Mouse (Mus musculus): Measurements from ENCODE around the gene Arih2. TPM values are rescaled to one million over a fixed set of nuclear protein-coding genes. Genes with fewer than 3 reads are reported as not detected.
"Not testable (repeated sequence)": the region's sequence is repeated elsewhere in the genome, so short reads cannot be mapped to it uniquely, and the experiment has no call there.

The Arih2 gene
- polyA plus RNA-seq, 1 experiment from 2014 or later, result 59.2 TPM

DNA sequence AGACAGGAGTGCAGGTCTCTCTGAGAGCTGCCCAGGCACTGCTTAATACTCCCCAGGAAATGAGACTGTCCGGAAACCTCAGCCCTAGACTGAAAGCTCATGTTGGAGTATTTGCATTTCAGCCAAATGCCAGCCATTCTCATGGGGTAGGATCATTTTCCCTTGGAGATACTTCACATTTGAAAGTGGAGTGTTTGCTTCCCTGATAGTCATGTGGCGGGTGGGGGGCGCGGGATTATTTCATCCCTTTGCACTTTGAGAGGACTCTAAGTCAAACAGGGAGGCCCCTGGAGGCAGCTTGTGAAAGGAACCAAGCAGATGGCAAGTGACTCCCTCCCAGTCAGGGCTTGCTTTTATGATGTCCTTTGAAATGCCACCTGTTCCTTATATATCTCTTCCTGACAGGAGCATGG, 37.3 kb upstream of the Arih2 start:
- H3K9me3 ChIP-seq (replicated peaks), result no peaks in the 10 kb centered on the region
- peaks cover 14% of the 10 kb centered on the region for H3K4me1 ChIP-seq
- 35% methylated on average over 4 of the region's 4 CpGs for WGBS
- 0 out of 2 replicates have a peak overlapping the region, but pooled peaks have one; percentile 32 for H3K27ac ChIP-seq
- no peak for DNase-seq (ENCODE audit: low spot score)
- peaks cover 29% of the 10 kb centered on the region for H3K36me3 ChIP-seq
- no peak overlapping the region for H3K4me3 ChIP-seq
- peaks cover 9% of the 10 kb centered on the region for H3K27me3 ChIP-seq (ENCODE audit: low read depth, poor library complexity, severe bottlenecking)

DNA sequence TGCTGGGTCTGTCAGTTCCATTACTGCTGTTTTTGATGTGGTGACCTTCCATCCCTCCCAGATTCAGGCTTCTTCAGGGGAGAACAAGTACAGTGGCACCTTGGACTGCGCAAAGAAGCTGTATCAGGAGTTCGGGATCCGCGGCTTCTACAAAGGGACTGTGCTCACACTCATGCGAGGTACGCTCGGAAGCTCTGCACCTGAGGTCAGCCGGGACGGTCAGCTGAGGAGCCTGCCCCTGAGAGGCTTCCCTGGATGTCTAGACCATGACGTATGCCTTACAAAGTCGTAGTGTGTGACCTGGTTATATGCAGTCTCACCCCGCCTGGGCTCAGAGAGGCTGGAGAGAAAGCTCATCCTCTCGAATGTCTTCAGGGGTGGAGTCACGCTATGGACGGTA, 30.8 kb upstream of the Arih2 start:
- no peak overlapping the region for H3K4me3 ChIP-seq
- H3K4me1 ChIP-seq, result no peaks in the 10 kb centered on the region
- peaks cover 48% of the 10 kb centered on the region for H3K36me3 ChIP-seq
- WGBS, result 87% methylated on average over 15 of the region's 15 CpGs
- H3K9me3 ChIP-seq (replicated peaks), result no peaks in the 10 kb centered on the region
- DNase-seq (ENCODE audit: low spot score), result no peak
- H3K27me3 ChIP-seq (ENCODE audit: low read depth, poor library complexity, severe bottlenecking), result no peaks in the 10 kb centered on the region
- H3K27ac ChIP-seq, result no peak overlapping the region

DNA sequence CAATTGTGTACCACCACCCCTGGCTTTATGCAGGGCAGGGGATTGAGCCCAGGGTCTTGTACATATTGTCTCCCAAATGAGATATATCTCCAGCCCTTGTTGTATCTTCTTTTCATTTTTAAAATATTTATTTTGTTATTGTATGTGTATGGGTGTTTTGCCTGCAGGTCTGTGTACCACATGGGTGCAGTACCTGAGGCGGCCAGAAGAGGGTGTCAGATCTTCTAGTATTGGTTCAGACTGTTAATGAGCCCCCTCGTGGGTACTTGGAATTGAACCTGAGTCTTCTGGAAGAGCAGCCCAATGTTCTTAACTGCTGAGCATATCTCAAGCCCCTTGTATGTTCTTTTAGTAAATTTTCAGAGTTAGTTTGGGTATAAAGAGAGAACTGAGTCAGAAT, 24.0 kb upstream of the Arih2 start:
- 48% methylated on average over 2 of the region's 2 CpGs for WGBS
- Histone ChIP-seq H3K27ac (no peak overlapping the region), H3K9me3 (replicated peaks) (no peaks in the 10 kb centered on the region), H3K27me3 (ENCODE audit: low read depth, poor library complexity, severe bottlenecking) (no peaks in the 10 kb centered on the region), H3K36me3 (peaks cover 42% of the 10 kb centered on the region), H3K4me1 (no peaks in the 10 kb centered on the region), H3K4me3 (no peak overlapping the region)
- peak; percentile 42 for DNase-seq (ENCODE audit: low spot score)

DNA sequence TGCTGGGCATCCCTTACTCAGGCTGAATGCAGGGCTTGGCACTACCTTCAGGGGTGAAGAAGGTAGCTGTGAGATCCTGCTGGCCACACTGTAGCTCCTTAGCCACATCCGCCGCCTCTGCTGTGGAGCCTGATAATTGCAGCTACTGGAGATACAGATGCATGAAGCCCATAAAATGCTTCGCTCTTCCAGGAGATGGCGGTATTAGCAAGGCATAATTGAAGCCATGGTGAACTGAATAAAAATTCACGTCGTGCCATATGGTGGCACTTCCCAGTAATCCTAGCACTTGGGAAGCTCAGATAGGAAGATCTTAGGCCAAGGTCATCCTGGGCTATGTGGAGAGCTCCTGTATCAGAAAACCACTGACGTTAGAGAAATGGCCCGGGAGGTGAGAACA, 20.7 kb upstream of the Arih2 start:
- Histone ChIP-seq H3K9me3 (replicated peaks) (no peaks in the 10 kb centered on the region), H3K4me1 (no peaks in the 10 kb centered on the region), H3K27me3 (ENCODE audit: low read depth, poor library complexity, severe bottlenecking) (no peaks in the 10 kb centered on the region), H3K27ac (no peak overlapping the region), H3K4me3 (no peak overlapping the region), H3K36me3 (peaks cover 39% of the 10 kb centered on the region)
- no peak for DNase-seq (ENCODE audit: low spot score)
- 61% methylated on average over 8 of the region's 8 CpGs for WGBS

DNA sequence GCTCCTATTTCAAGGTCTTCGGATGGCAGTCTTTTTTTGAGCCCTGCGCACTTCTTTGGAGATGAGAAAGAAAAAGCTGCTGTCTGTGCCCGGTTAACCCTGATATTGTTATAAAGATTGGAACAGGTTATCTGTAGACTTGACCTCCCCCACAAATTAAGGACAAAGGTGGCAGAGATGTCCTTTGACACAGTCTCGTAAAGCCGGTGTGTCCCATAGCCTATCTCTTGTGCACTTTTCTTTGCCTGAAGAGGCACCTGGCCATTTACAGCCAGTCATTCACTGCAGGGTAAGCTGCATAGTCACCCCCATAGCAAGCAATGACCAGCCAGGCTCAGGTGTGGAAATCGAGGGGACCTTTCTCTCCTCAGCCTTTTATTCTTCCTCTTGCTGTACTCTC, 13.5 kb upstream of the Arih2 start:
- Histone ChIP-seq H3K27ac (peak overlapping the region; percentile 84; the same call in 1 of the 2 replicates), H3K36me3 (no peaks in the 10 kb centered on the region; the same call in 1 of the 2 replicates), H3K9me3 (replicated peaks) (no peaks in the 10 kb centered on the region), H3K4me1 (peaks cover 6% of the 10 kb centered on the region), H3K4me3 (peak overlapping the region; percentile 79), H3K27me3 (ENCODE audit: low read depth, poor library complexity, severe bottlenecking) (no peaks in the 10 kb centered on the region)
- no peak for DNase-seq (ENCODE audit: low spot score)
- 45% methylated on average over 6 of the region's 6 CpGs for WGBS

DNA sequence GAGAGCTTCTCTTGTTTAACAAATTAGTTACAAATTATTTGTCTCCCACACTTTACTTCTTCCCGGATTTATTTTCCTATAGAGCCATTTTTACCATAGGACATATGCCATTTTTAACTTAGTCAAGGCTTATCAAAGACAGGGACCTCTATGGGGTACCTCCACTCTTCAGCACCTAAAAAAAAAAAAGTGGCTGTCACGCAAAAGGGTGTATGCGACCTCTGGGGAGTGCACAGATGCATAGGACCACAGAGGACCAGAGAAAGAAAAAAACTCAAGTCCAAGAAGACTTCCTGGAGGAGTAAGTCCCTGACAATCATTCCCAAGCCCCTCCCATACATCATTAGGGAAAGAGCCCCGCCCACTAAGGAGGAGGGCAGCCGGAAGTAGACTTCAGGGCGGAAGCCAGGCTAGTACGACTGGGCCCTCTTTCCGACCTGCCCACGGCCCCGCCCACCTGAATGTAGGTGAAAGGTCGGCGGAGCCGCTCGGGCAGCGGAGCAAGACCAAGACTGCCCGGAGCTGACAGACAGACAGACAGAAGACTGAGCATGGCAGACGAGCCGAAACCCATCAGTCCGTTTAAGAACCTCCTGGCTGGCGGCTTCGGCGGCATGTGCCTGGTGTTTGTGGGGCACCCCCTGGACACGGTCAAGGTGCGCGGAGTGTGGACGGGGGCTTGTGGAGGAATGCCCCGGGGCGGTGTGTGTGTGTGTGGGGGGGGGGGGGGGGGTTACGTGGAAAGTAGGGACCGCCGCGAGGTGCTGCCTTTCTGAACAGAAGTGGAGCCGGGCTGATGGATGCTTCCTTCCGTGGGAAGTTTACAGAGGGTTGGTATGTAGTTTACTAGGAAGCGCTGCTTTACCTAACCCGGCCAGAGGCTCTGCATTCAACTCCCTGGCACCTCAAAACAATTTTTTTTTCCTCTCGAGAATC, 12.8 kb upstream of the Arih2 start, which contains the start of gene Slc25a20:
Gene Slc25a20, plus strand, starts transcription at position 412 of the 936 bp plus-strand sequence.
- peak within 1 kb of the TSS; percentile 79 for H3K4me3 ChIP-seq
- no peaks in the 10 kb centered on the region for H3K36me3 ChIP-seq
- H3K4me1 ChIP-seq, result peaks cover 6% of the 10 kb centered on the region
- H3K27ac ChIP-seq, result peak within 1 kb of the TSS; percentile 84
- H3K9me3 ChIP-seq (replicated peaks), result no peaks in the 10 kb centered on the region
- no peaks in the 10 kb centered on the region for H3K27me3 ChIP-seq (ENCODE audit: low read depth, poor library complexity, severe bottlenecking)
- DNase-seq (ENCODE audit: low spot score), result peak; percentile 87
- 4% methylated on average over 37 of the region's 37 CpGs for WGBS

DNA sequence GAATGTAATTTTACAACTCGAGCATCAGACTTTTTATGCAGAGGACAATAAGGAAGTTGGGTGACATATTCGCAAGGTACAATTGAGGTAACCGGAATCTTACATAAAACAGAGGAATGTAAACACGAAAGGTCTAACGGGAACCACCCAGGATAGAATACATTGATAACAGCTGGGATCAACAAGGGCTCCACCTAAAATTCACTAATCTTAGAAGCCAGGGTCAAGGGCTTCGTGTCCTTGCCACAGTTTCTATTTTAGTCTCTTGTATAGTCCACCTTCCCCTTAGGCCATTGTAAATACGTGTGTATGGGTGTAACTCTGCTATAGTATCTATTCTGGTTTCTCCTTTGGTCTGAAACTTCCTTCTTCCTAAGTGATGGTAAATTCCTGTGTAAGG, 6.7 kb upstream of the Arih2 start:
- not testable (repeated sequence) for H3K27ac ChIP-seq; DNase-seq (ENCODE audit: low spot score); H3K36me3 ChIP-seq; H3K4me3 ChIP-seq; H3K4me1 ChIP-seq; H3K27me3 ChIP-seq (ENCODE audit: low read depth, poor library complexity, severe bottlenecking); H3K9me3 ChIP-seq (replicated peaks)
- 84% methylated on average over 7 of the region's 7 CpGs for WGBS

DNA sequence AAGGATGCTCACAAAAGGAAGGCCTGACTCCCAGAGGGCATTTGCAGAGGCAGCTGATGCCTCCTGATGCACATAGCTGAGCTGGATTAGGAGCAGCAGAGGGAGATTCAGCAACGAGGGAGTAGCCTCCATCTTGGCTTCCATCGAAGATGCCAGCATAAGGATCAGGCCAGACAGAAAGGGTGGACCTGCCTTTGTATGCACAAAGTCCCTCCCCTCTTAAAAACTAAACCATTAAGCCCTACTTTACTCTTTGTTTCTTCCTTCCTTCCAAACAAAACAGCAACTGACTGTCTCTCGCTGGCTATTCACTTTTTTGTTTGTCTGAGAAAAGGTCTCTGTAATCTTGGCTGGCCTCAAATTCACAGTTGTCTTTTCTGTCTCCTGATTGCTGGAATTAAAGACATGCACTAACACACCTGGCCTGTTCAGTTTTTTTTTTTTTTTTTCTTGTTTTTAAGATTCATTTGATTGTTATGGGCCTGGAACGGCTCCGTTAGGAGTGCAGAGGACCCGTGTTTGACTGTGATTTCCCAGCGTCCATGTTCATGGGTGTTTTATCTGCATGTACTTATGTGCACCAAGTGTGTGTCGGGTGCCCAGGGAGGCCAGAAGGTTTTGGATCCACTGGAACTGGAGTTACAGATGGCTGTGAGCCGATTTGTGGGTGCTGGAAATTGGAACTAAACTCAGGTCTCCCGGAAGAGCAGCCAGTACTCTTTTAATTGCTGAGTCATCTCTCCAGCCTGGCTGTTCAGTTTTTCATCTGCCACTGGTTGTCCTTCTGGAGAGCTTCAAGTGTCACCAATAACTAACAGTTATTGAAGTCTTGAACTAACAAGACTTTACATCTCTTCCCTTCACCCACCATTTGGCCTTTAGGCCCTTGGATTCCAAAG, 5.6 kb upstream of the Arih2 start:
- no peaks in the 10 kb centered on the region for H3K27me3 ChIP-seq (ENCODE audit: low read depth, poor library complexity, severe bottlenecking)
- no peak for DNase-seq (ENCODE audit: low spot score)
- H3K4me3 ChIP-seq, result no peak overlapping the region
- H3K9me3 ChIP-seq (replicated peaks), result no peaks in the 10 kb centered on the region
- 86% methylated on average over 10 of the region's 10 CpGs for WGBS
- no peaks in the 10 kb centered on the region for H3K36me3 ChIP-seq
- peaks cover 4% of the 10 kb centered on the region; the same call in 1 of the 2 replicates for H3K4me1 ChIP-seq
- H3K27ac ChIP-seq, result no peak overlapping the region

DNA sequence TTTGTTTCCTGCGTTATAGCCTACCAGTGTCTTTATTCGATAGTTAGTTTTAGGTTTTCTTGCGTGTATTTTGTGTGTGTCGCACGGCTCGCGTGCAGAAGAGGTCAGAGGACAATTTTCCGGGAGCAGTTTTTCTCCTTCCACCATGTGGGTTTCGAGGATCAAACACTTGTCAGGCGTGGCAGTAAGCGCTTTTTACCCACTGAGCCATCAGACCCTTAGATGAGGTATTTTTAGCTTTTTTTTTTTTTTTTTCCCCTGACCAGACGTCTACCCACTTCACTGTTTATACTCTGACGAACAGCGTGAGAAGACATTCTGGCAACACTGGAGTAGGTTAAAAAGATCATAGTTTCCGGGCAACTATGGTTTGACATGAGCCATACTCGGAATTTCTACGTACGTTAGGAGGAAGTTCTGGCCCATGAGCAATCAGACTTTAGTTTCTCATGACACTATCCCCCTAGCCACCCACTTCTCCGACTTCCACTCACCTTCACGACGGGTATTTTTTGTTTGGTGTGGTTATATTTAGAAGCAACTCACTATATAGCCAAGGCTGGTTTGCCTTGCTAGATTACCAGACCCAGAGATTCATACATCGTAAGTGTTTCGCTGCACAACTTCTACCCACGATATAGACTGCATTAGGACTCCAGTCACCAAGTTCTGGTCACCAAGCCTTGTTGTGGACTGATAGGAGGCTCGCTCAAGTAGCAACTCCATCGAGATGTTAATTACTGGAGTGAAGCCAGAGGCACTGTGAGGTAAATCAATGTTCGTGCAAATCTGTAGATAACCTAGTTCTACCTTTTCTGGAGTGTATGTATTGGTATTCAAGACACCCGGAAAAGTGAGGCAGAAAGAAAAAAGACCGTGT, 615 bp upstream of the Arih2 start:
- peaks cover 9% of the 10 kb centered on the region for H3K36me3 ChIP-seq
- H3K4me3 ChIP-seq, result peak overlapping the region; percentile 98
- WGBS, result 34% methylated on average over 29 of the region's 29 CpGs
- no peak for DNase-seq (ENCODE audit: low spot score)
- peak overlapping the region; percentile 93 for H3K27ac ChIP-seq
- peaks cover 23% of the 10 kb centered on the region for H3K4me1 ChIP-seq
- H3K9me3 ChIP-seq (replicated peaks), result no peaks in the 10 kb centered on the region
- no peaks in the 10 kb centered on the region for H3K27me3 ChIP-seq (ENCODE audit: low read depth, poor library complexity, severe bottlenecking)

DNA sequence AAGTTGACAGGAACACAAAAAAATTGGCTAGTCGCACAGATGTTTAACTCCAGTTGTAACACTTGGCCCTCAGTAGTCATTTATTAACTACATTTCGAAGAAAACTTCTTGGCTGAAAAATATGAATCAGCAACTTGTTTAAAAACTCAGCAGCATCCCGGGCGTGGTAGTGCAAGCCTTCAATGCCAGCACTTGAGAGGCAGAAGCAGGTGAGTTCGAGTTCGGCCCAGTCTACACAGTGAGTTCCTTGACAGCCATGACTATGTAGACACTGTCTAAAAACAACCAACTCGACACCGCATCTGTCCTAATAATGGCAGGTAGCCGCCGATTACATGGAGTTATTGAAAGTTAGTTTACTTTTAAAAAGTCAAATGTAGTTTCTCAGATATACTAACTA, 1.0 kb downstream of the Arih2 start:
- H3K36me3 ChIP-seq, result peaks cover 20% of the 10 kb centered on the region

DNA sequence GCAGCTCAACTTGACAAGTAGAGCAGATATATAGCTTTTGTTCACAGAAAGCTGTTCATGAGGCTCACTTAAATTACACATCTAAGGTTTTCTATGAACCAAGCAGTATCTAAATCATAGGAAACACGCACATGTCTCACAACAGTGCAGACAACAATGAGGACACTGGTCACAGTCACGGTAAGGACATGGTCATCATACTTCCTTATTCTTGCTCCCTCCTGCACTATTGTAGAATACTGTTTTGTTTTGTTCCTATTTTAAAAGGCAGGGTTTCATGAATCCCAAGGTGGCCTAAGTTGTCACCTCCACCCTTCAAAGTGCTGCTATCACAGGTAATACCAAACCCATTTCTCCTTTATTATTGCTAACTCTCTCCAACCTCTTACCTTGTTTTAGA, 9.4 kb downstream of the Arih2 start:
- Histone ChIP-seq H3K27ac (no peak overlapping the region), H3K27me3 (ENCODE audit: low read depth, poor library complexity, severe bottlenecking) (no peaks in the 10 kb centered on the region), H3K4me1 (no peaks in the 10 kb centered on the region), H3K4me3 (no peak overlapping the region), H3K9me3 (replicated peaks) (no peaks in the 10 kb centered on the region), H3K36me3 (peaks cover 77% of the 10 kb centered on the region)
- 93% methylated on average over 2 of the region's 2 CpGs for WGBS
- DNase-seq (ENCODE audit: low spot score), result no peak

More for the DNA sequence above, 1.0 kb downstream of the Arih2 start:
- H3K27me3 ChIP-seq (ENCODE audit: low read depth, poor library complexity, severe bottlenecking), result no peaks in the 10 kb centered on the region
- H3K4me3 ChIP-seq, result peak overlapping the region; percentile 98
- no peaks in the 10 kb centered on the region for H3K9me3 ChIP-seq (replicated peaks)
- WGBS, result 50% methylated on average over 10 of the region's 10 CpGs
- DNase-seq (ENCODE audit: low spot score), result no peak
- H3K4me1 ChIP-seq, result peaks cover 23% of the 10 kb centered on the region
- H3K27ac ChIP-seq, result peak overlapping the region; percentile 93; the same call in 1 of the 2 replicates

DNA sequence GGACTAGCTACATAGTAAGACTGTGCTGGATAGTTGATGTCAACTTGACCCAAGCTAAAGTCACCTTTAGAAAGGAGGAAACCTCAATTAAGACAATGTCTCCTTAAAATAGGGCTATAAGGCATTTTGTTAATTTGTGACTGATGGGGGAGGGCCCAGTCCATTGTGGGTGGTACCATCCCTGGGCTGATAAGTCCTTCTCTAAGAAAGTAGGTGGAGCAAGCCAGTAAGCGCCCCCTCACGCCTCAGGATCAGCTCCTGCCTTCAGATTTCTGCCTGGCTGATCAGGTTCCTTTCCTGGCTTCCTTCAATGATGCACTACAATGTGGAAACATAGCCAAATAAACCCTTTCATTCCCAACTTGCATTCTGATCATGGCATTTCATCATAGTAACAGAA, 13.8 kb downstream of the Arih2 start:
- Histone ChIP-seq H3K27ac (no peak overlapping the region), H3K4me3 (no peak overlapping the region), H3K9me3 (replicated peaks) (no peaks in the 10 kb centered on the region), H3K36me3 (peaks cover 61% of the 10 kb centered on the region), H3K27me3 (ENCODE audit: low read depth, poor library complexity, severe bottlenecking) (no peaks in the 10 kb centered on the region), H3K4me1 (no peaks in the 10 kb centered on the region)
- DNase-seq (ENCODE audit: low spot score), result no peak
- 72% methylated on average over 2 of the region's 2 CpGs for WGBS

Data from limb, embryonic 10.5 days (tissue).